Mouse (Mus musculus) C2C12 (cell line): ENCODE measurements around the gene Arl6. TPM values are rescaled to one million over a fixed set of nuclear protein-coding genes. Genes with fewer than 3 reads are reported as not detected.

Experiments used
- H3K27me3 ChIP-seq: one replicate; pipeline ENCODE4 v1.6.1; 2011; ENCODE audit not compliant: control insufficient read depth, insufficient read depth, insufficient read length
- H3K36me3 ChIP-seq: one replicate; pipeline ENCODE4 v1.6.1; 2011; ENCODE audit not compliant: control insufficient read depth, insufficient read depth
- H3K4me3 ChIP-seq: one replicate; pipeline ENCODE4 v1.5.1; 2011; ENCODE audit warnings: mild to moderate bottlenecking, control low read depth; ENCODE audit not compliant: poor library complexity, insufficient read depth, severe bottlenecking
- H3K79me2 ChIP-seq: one replicate; pipeline ENCODE4 v1.6.1; 2011; ENCODE audit not compliant: control insufficient read depth, insufficient read depth
- H3K79me3 ChIP-seq: one replicate; pipeline ENCODE4 v1.6.1; 2011; ENCODE audit warnings: low read depth, control low read depth
- H3ac ChIP-seq: one replicate; pipeline ENCODE3; 2011; ENCODE audit warnings: low read depth; ENCODE audit not compliant: control insufficient read depth, insufficient read length
- CEBPB ChIP-seq: IDR thresholded peaks from one replicate; pipeline ENCODE4 v1.6.1; 2011; ENCODE audit warnings: low read depth, mild to moderate bottlenecking, control low read depth, moderate library complexity
- CTCF ChIP-seq: IDR thresholded peaks from one replicate; pipeline ENCODE4 v1.5.1; 2011; ENCODE audit not compliant: control insufficient read depth, insufficient read depth, insufficient read length
- FOSL1 ChIP-seq: IDR thresholded peaks from one replicate; pipeline ENCODE4 v1.8.0; 2011; ENCODE audit warnings: mild to moderate bottlenecking, low read length; ENCODE audit not compliant: poor library complexity, insufficient read depth, severe bottlenecking
- MAX ChIP-seq: IDR thresholded peaks from one replicate; pipeline ENCODE4 v1.6.1; 2011; ENCODE audit warnings: mild to moderate bottlenecking, control low read depth
- MYOD1 ChIP-seq: IDR thresholded peaks from one replicate; pipeline ENCODE4 v1.6.1; 2011; ENCODE audit warnings: low read depth; ENCODE audit not compliant: control insufficient read depth, insufficient read length
- MYOG ChIP-seq: IDR thresholded peaks from one replicate; pipeline ENCODE4 v1.6.1; 2011; ENCODE audit not compliant: control insufficient read depth, insufficient read length; ENCODE audit errors: extremely low read depth
- USF1 ChIP-seq: IDR thresholded peaks from one replicate; pipeline ENCODE4 v1.6.1; 2011; ENCODE audit warnings: low read depth, mild to moderate bottlenecking, control low read depth, moderate library complexity
- polyA plus RNA-seq: library from polyadenylated mRNA; unstranded; fragments of >200 nt; fragmentation: generic; extraction: Trizol; gene quantifications from one replicate; pipeline ENCODE4 v1.2.1, GENCODE M21; 2012; ENCODE audit warnings: missing spikeins

The Arl6 gene
- polyA plus RNA-seq, 1 experiment, result 7.2 TPM

DNA sequence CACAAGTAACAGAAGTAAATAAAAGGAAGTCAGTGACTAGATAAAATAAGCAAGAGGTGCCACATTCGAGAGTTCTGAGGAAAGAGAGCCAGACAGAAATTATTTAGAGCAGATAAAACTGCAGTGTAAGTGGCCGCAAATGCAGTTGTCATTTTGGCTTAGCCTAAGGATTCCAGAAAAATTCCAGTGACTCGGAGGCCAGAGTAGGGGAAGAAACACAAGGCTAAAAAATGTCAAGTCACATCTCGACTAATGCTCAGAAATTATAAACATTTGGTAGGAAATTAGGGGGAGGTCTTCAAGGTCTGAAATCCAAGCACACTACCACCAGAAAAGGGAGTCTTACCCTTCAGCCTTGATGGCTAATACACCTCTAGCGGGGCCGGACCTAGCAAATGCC, 48.4 kb downstream of the Arl6 start:
- no peaks in the 10 kb centered on the region for H3K79me2 ChIP-seq
- no peak overlapping the region for H3K4me3 ChIP-seq
- no peak overlapping the region for H3ac ChIP-seq
- TF ChIP-seq FOSL1, result no peak
- TF ChIP-seq CEBPB, result no peak
- TF ChIP-seq MYOD1, result no peak
- no peaks in the 10 kb centered on the region for H3K27me3 ChIP-seq
- no peaks in the 10 kb centered on the region for H3K36me3 ChIP-seq
- H3K79me3 ChIP-seq, result peaks cover 2% of the 10 kb centered on the region

DNA sequence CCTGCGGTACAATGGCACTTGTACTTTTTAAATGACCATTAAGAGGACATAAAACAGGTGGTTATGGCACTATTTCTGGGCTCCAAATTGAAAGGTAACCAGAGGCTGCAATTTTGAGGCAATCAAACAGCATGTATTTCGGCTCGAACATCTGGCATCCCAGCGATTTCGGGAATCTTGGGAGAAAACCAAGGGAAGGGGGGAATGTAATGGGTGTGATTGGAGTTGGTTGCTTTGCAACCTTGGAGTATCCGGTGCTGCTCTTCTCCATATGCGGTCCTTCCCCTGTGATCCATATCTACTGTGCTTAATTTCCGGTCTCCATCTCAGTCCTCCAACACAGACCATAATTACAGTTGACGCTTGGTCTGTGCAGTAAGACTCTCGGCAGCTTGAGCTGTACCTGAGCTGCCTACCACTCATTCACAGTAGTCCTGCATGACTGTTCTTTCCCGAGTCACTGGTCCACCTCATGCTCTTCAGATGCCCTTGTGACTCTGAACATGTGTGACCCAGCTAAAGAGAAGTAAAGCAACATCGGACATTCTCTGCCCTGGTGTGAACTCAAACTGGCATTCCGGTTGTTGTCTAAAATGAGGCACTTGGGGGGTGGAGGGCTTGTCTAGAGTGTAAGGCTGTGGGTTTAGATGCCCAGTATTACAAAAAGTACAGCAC, 50.7 kb downstream of the Arl6 start:
- no peak for TF ChIP-seq USF1
- TF ChIP-seq MYOG, result no peak
- no peak for TF ChIP-seq CTCF
- TF ChIP-seq MAX, result no peak
- TF ChIP-seq CEBPB, result no peak
- no peak for TF ChIP-seq FOSL1
- TF ChIP-seq MYOD1, result no peak
- no peaks in the 10 kb centered on the region for H3K79me2 ChIP-seq
- H3K4me3 ChIP-seq, result no peak overlapping the region
- H3ac ChIP-seq, result no peak overlapping the region
- H3K79me3 ChIP-seq, result no peaks in the 10 kb centered on the region
- no peaks in the 10 kb centered on the region for H3K36me3 ChIP-seq
- H3K27me3 ChIP-seq, result no peaks in the 10 kb centered on the region

DNA sequence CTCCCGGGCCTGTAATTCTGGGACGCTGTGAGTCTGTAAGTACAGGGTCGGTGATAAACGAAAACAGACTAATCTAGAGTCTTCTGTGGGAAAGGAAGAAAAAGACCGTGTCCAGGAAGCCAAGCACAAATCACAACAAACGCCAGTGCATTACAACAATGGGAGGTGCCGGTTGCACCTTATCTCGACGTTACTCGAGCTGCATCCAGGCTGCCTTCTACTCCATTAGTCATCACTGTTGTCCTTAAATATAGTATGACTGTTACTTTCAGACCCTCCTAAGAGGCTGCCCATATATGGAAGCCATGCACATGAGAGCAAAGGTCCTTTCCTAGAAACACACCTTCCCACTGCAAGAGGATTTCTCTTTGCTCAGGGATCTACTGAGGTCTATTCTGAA, 51.4 kb downstream of the Arl6 start:
- H3K79me2 ChIP-seq, result no peaks in the 10 kb centered on the region
- TF ChIP-seq MYOD1 (no peak), MAX (no peak), FOSL1 (no peak), CEBPB (no peak)

DNA sequence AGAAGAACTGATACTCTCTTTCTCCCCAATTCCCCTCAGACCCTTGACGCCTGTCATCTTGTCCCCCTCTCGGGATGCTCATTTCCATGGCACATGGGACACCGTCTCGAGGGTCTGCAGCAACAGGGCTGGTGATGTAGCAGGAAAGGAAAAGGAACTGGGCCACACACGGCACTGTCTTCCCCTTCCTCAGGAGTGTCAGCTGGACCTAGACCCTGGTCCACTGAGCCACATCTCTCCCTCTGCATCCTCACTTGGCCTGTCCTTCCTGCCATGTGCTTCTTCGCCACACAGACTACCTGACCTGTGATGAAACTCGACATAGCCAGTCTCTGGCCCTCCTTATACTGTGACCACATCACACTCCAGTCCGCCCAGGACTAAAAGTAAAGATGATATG, 52.3 kb downstream of the Arl6 start:
- H3K79me2 ChIP-seq, result no peaks in the 10 kb centered on the region
- no peaks in the 10 kb centered on the region for H3K27me3 ChIP-seq
- H3K36me3 ChIP-seq, result no peaks in the 10 kb centered on the region
- TF ChIP-seq CTCF (no peak), MYOD1 (no peak), USF1 (no peak), MYOG (no peak), FOSL1 (no peak), MAX (no peak), CEBPB (no peak)
- H3K79me3 ChIP-seq, result no peaks in the 10 kb centered on the region
- H3K4me3 ChIP-seq, result no peak overlapping the region
- no peak overlapping the region for H3ac ChIP-seq

More for the DNA sequence above, 51.4 kb downstream of the Arl6 start:
- H3K79me3 ChIP-seq, result no peaks in the 10 kb centered on the region
- no peak overlapping the region for H3ac ChIP-seq
- no peaks in the 10 kb centered on the region for H3K27me3 ChIP-seq
- H3K36me3 ChIP-seq, result no peaks in the 10 kb centered on the region
- H3K4me3 ChIP-seq, result no peak overlapping the region

DNA sequence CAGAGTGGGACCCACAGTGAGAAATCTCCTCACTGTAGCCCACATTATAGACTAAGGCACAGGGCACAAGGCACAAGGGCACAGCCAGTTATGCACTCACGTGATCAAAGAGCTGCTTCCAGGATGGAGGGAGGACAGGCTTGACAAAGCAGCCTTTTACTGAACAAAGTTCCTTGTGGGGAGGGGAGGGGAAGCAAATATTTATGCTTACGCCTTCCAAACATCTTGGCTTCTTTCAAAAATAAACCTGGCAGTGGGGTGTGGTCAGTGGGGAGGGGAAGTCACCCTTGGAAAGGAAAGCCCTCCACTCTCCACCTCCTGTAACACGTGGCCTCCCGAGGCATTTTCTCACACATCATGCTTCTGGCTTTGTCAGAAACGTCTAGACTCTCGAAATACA, 52.9 kb downstream of the Arl6 start:
- Histone ChIP-seq H3K79me2 (no peaks in the 10 kb centered on the region), H3K79me3 (no peaks in the 10 kb centered on the region), H3K36me3 (no peaks in the 10 kb centered on the region), H3K27me3 (no peaks in the 10 kb centered on the region), H3K4me3 (no peak overlapping the region), H3ac (no peak overlapping the region)
- no peak for TF ChIP-seq MAX
- no peak for TF ChIP-seq FOSL1
- TF ChIP-seq CTCF, result no peak
- TF ChIP-seq USF1, result no peak
- TF ChIP-seq MYOD1, result no peak

DNA sequence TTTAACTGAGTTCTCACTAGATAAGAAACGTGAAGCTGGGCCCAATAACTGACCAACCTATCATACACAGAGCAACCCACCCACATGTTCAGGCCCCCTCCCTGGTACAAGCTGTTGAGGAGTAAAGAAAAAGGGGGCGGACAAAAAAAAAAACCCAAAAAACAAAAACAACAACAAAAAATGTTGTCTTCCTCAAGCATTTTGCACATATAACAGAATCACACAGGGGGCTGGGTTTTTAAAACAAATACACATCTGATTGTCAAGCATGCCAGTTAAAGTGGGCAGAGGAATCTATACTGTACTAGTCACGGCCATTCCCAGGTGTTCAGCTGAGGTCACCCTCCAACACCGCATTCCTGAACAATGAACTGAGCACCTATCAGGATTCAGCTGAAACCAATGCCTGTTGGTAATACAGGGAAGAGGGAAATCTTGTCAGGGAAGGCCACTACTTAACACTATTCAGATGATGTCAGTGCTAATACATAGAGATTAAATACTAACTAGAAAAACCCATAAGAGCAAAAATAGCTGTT, 53.4 kb downstream of the Arl6 start:
- no peaks in the 10 kb centered on the region for H3K27me3 ChIP-seq
- H3K79me3 ChIP-seq, result no peaks in the 10 kb centered on the region
- no peak overlapping the region for H3ac ChIP-seq
- H3K4me3 ChIP-seq, result no peak overlapping the region
- H3K36me3 ChIP-seq, result no peaks in the 10 kb centered on the region
- no peak for TF ChIP-seq CEBPB
- no peak for TF ChIP-seq FOSL1
- TF ChIP-seq MAX, result no peak
- TF ChIP-seq MYOD1, result no peak
- no peak for TF ChIP-seq USF1
- no peak for TF ChIP-seq MYOG
- no peak for TF ChIP-seq CTCF
- no peaks in the 10 kb centered on the region for H3K79me2 ChIP-seq
